Mouse (Mus musculus) embryonic facial prominence, embryonic 13.5 days (tissue): Measurements from ENCODE around the gene Olfr1458. TPM values are rescaled to one million over a fixed set of nuclear protein-coding genes. Genes with fewer than 3 reads are reported as not detected.

Source experiments
- ATAC-seq: fragments of 200-750 bp; cut with Nextera tagmentation; 2 replicates; pipeline ENCODE4 v1.8.0; 2017; ENCODE audit warnings: low read depth; ENCODE audit not compliant: insufficient number of reproducible peaks, insufficient read depth, low FRiP score, low TSS enrichment
- H3K27ac ChIP-seq: fragments of 300-500 bp; sonication (generic); 2 replicates; pipeline ENCODE4 v1.5.1; 2015; ENCODE audit warnings: moderate library complexity, mild to moderate bottlenecking, inconsistent platforms
- H3K27me3 ChIP-seq: fragments of 300-500 bp; sonication (generic); 2 replicates; pipeline ENCODE4 v1.6.1; 2015; ENCODE audit warnings: mild to moderate bottlenecking, inconsistent platforms
- H3K36me3 ChIP-seq: fragments of 300-500 bp; sonication (generic); 2 replicates; pipeline ENCODE4 v1.6.1; 2015; ENCODE audit warnings: mild to moderate bottlenecking, inconsistent platforms
- H3K4me1 ChIP-seq: fragments of 300-500 bp; sonication (generic); 2 replicates; pipeline ENCODE4 v1.6.1; 2015; ENCODE audit warnings: inconsistent platforms
- H3K4me2 ChIP-seq: fragments of 300-500 bp; sonication (generic); 2 replicates; pipeline ENCODE4 v1.6.1; 2015; ENCODE audit warnings: moderate library complexity, mild to moderate bottlenecking, inconsistent platforms
- H3K4me3 ChIP-seq: fragments of 300-500 bp; sonication (generic); 2 replicates; pipeline ENCODE4 v1.5.1; 2015; ENCODE audit warnings: mild to moderate bottlenecking, inconsistent platforms
- H3K9ac ChIP-seq: fragments of 300-500 bp; sonication (generic); 2 replicates; pipeline ENCODE4 v1.6.1; 2015; ENCODE audit warnings: mild to moderate bottlenecking, inconsistent platforms
- H3K9me3 ChIP-seq: fragments of 300-500 bp; sonication (generic); 2 replicates; pipeline ENCODE4 v1.6.1; 2016; ENCODE audit warnings: inconsistent platforms
- WGBS: fragments of 180-500 bp; shearing (Covaris S2); methylation state at CpG from one replicate; pipeline ENCODE4 v1.1.7; 2015; ENCODE audit warnings: mixed read lengths; 5-methylcytosine and 5-hydroxymethylcytosine counted together
- polyA plus RNA-seq: library from polyadenylated mRNA; unstranded; fragments of >200 nt; fragmentation: Nextera tagmentation; extraction: Ambion mirVana; gene quantifications from 2 replicates; pipeline ENCODE4 v1.2.1, GENCODE M21; 2015

The Olfr1458 gene
- not detected in 2 replicates for polyA plus RNA-seq

- H3K27me3 ChIP-seq: no peaks in the 10 kb centered on the region
- ATAC-seq: no peak
- H3K9ac ChIP-seq: no peak within 1 kb of the TSS
- no peak within 1 kb of the TSS for H3K27ac ChIP-seq
- H3K9me3 ChIP-seq: peaks cover 4% of the 10 kb centered on the region; the same call in 1 of the 2 replicates
- no peaks in the 10 kb centered on the region for H3K36me3 ChIP-seq
- H3K4me2 ChIP-seq: no peak within 1 kb of the TSS
- H3K4me3 ChIP-seq: no peak within 1 kb of the TSS
- WGBS: 79% methylated on average over 3 of the region's 3 CpGs
- no peaks in the 10 kb centered on the region for H3K4me1 ChIP-seq
Observed at GRCm38 (mm10) chr19:13106675-13107074, at the start of gene Olfr1458. TSS of gene Olfr1458 (minus strand) at chr19:13106775.

- no peaks in the 10 kb centered on the region for H3K4me1 ChIP-seq
- no peak within 1 kb of the TSS for H3K4me2 ChIP-seq
- no peak for ATAC-seq
- no peak within 1 kb of the TSS for H3K27ac ChIP-seq
- peaks cover 15% of the 10 kb centered on the region for H3K9me3 ChIP-seq
- no peaks in the 10 kb centered on the region for H3K27me3 ChIP-seq
- no peak within 1 kb of the TSS for H3K4me3 ChIP-seq
- WGBS: 74% methylated on average over 1 of the region's 1 CpGs
- no peak within 1 kb of the TSS for H3K9ac ChIP-seq
- no peaks in the 10 kb centered on the region for H3K36me3 ChIP-seq
Observed at GRCm38 (mm10) chr19:13149449-13149848, 42.9 kb upstream of the Olfr1458 start, which contains the start of gene Olfr1459. TSS of gene Olfr1459 (minus strand) at chr19:13149549.

GRCm38 (mm10) chr19:13097791-13098190 lies 8.8 kb downstream of the Olfr1458 start, which contains the start of gene Olfr1457:
TSS of gene Olfr1457 (minus strand) at chr19:13097891.
- ATAC-seq: no peak
- no peak within 1 kb of the TSS for H3K9ac ChIP-seq
- H3K4me2 ChIP-seq: no peak within 1 kb of the TSS
- H3K27ac ChIP-seq: no peak within 1 kb of the TSS
- peaks cover 2% of the 10 kb centered on the region for H3K9me3 ChIP-seq
- no peaks in the 10 kb centered on the region for H3K4me1 ChIP-seq
- no peaks in the 10 kb centered on the region for H3K27me3 ChIP-seq
- H3K4me3 ChIP-seq: no peak within 1 kb of the TSS
- 73% methylated on average over 2 of the region's 2 CpGs for WGBS
- no peaks in the 10 kb centered on the region for H3K36me3 ChIP-seq

- Histone ChIP-seq H3K9me3 (peaks cover 11% of the 10 kb centered on the region), H3K27me3 (no peaks in the 10 kb centered on the region), H3K27ac (no peak overlapping the region), H3K9ac (no peak overlapping the region), H3K4me2 (no peak overlapping the region), H3K36me3 (no peaks in the 10 kb centered on the region), H3K4me3 (no peak overlapping the region), H3K4me1 (no peaks in the 10 kb centered on the region)
- 86% methylated on average over 1 of the region's 1 CpGs for WGBS
- no peak for ATAC-seq
Observed at GRCm38 (mm10) chr19:13093908-13094307, 12.7 kb downstream of the Olfr1458 start.

GRCm38 (mm10) chr19:13060310-13060709 lies 46.3 kb downstream of the Olfr1458 start, which contains the start of gene Olfr1454:
TSS of gene Olfr1454 (plus strand) at chr19:13060610.
- Histone ChIP-seq H3K27ac (no peak within 1 kb of the TSS), H3K9ac (no peak within 1 kb of the TSS), H3K27me3 (no peaks in the 10 kb centered on the region), H3K4me1 (no peaks in the 10 kb centered on the region), H3K4me3 (no peak within 1 kb of the TSS), H3K9me3 (0 out of 2 replicates have a peak, but pooled peaks cover 6% of the 10 kb centered on the region), H3K4me2 (no peak within 1 kb of the TSS), H3K36me3 (no peaks in the 10 kb centered on the region)
- WGBS: 68% methylated on average over 2 of the region's 2 CpGs
- no peak for ATAC-seq

Other genes with a start within 250 kb of the Olfr1458 start
- not detected in 2 replicates for gene Olfr1444, start 249.5 kb downstream of the Olfr1458 start, polyA plus RNA-seq
- not detected in 2 replicates for gene Olfr1445, start 222.9 kb downstream of the Olfr1458 start, polyA plus RNA-seq
- not detected in 2 replicates for gene Olfr1446, start 213.3 kb downstream of the Olfr1458 start, polyA plus RNA-seq
- not detected in 2 replicates for gene Olfr1447, start 203.0 kb downstream of the Olfr1458 start, polyA plus RNA-seq
- gene Olfr1448, start 182.4 kb downstream of the Olfr1458 start, polyA plus RNA-seq: not detected in 2 replicates
- gene Olfr1449, start 175.9 kb downstream of the Olfr1458 start, polyA plus RNA-seq: not detected in 2 replicates
- gene Olfr1450, start 156.5 kb downstream of the Olfr1458 start, polyA plus RNA-seq: 0.08 TPM in 1 of 2 replicates, not detected in the other
- not detected in 2 replicates for gene Olfr1451, start 111.8 kb downstream of the Olfr1458 start, polyA plus RNA-seq
- gene Olfr1453, start 78.4 kb downstream of the Olfr1458 start, polyA plus RNA-seq: not detected in 2 replicates
- not detected in 2 replicates for gene Olfr1454, start 46.2 kb downstream of the Olfr1458 start, polyA plus RNA-seq
- gene Olfr1457, start 8.9 kb downstream of the Olfr1458 start, polyA plus RNA-seq: not detected in 2 replicates
- gene Olfr1459, start 42.8 kb upstream of the Olfr1458 start, polyA plus RNA-seq: not detected in 2 replicates
- gene Olfr1461, start 56.2 kb upstream of the Olfr1458 start, polyA plus RNA-seq: not detected in 2 replicates
- gene Olfr1462, start 79.0 kb upstream of the Olfr1458 start, polyA plus RNA-seq: not detected in 2 replicates
- gene Olfr1463, start 124.6 kb upstream of the Olfr1458 start, polyA plus RNA-seq: not detected in 2 replicates
- gene Olfr1465, start 208.8 kb upstream of the Olfr1458 start, polyA plus RNA-seq: not detected in 2 replicates
- not detected in 2 replicates for gene Olfr1466, start 232.1 kb upstream of the Olfr1458 start, polyA plus RNA-seq